Mouse (Mus musculus): Measurements from ENCODE around the gene Antxrl. TPM values are rescaled to one million over a fixed set of nuclear protein-coding genes. Genes with fewer than 3 reads are reported as not detected.

Gene Antxrl
- total and polyA plus RNA-seq, 2 experiments = not detected

GRCm38 (mm10) chr14:34091475-34091874 is 39.0 kb downstream of the Antxrl start:
- Histone ChIP-seq H3K36me3 (ENCODE audit: control insufficient read depth, insufficient read depth, low read length) (no peaks in the 10 kb centered on the region), H3K27ac (replicated peaks; ENCODE audit: insufficient read depth, low read depth, low read length) (no peak overlapping the region), H3K4me3 (ENCODE audit: insufficient read depth, low read depth, low read length) (no peak overlapping the region), H3K4me1 (ENCODE audit: control insufficient read depth, insufficient read depth, low read length) (no peaks in the 10 kb centered on the region), H3K79me2 (ENCODE audit: control insufficient read depth, insufficient read depth, low read length) (no peaks in the 10 kb centered on the region), H3K9ac (ENCODE audit: low read depth, low read length) (no peak overlapping the region), H3K27me3 (ENCODE audit: control insufficient read depth, insufficient read depth, low read length) (no peaks in the 10 kb centered on the region)
- peak; percentile 26 for DNase-seq (ENCODE audit: extremely low read depth, low read depth, low spot score)
- TF ChIP-seq POLR2A (IDR thresholded peaks at IDR 0.05; ENCODE audit: extremely low read depth, insufficient read depth, low read length) (no peak), CTCF (IDR thresholded peaks at IDR 0.05; ENCODE audit: low read depth, low read length) (no peak)
- whole genome bisulfite sequencing = 75% methylated on average over 5 of the region's 5 CpGs

- Histone ChIP-seq H3K27me3 (ENCODE audit: control insufficient read depth, insufficient read depth, low read length) (no peaks in the 10 kb centered on the region), H3K36me3 (ENCODE audit: control insufficient read depth, insufficient read depth, low read length) (no peaks in the 10 kb centered on the region), H3K4me1 (ENCODE audit: control insufficient read depth, insufficient read depth, low read length) (no peaks in the 10 kb centered on the region), H3K9ac (ENCODE audit: low read depth, low read length) (no peak overlapping the region), H3K79me2 (ENCODE audit: control insufficient read depth, insufficient read depth, low read length) (no peaks in the 10 kb centered on the region), H3K4me3 (ENCODE audit: insufficient read depth, low read depth, low read length) (no peak overlapping the region), H3K27ac (replicated peaks; ENCODE audit: insufficient read depth, low read depth, low read length) (no peak overlapping the region)
- WGBS = 89% methylated on average over 1 of the region's 1 CpGs
- no peak for TF ChIP-seq POLR2A (IDR thresholded peaks at IDR 0.05; ENCODE audit: extremely low read depth, insufficient read depth, low read length)
- no peak for TF ChIP-seq CTCF (IDR thresholded peaks at IDR 0.05; ENCODE audit: low read depth, low read length)
- peak; percentile 43 for DNase-seq (ENCODE audit: extremely low read depth, low read depth, low spot score)
These were observed 40.3 kb downstream of the Antxrl start for GRCm38 (mm10) chr14:34092856-34093255.

GRCm38 (mm10) chr14:34096161-34096560 is 43.7 kb downstream of the Antxrl start:
- no peak for DNase-seq (ENCODE audit: extremely low read depth, low read depth, low spot score)
- TF ChIP-seq CTCF (IDR thresholded peaks at IDR 0.05; ENCODE audit: low read depth, low read length) (no peak), POLR2A (IDR thresholded peaks at IDR 0.05; ENCODE audit: extremely low read depth, insufficient read depth, low read length) (no peak)
- 75% methylated on average over 5 of the region's 5 CpGs for WGBS

GRCm38 (mm10) chr14:34102601-34103000 is 50.1 kb downstream of the Antxrl start, which contains the start of gene A630023A22Rik:
A630023A22Rik (minus strand) TSS chr14:34102754.
- no peak for TF ChIP-seq POLR2A (IDR thresholded peaks at IDR 0.05; ENCODE audit: extremely low read depth, insufficient read depth, low read length)
- no peak for TF ChIP-seq CTCF (IDR thresholded peaks at IDR 0.05; ENCODE audit: low read depth, low read length)
- Histone ChIP-seq H3K27me3 (ENCODE audit: control insufficient read depth, insufficient read depth, low read length) (no peaks in the 10 kb centered on the region), H3K79me2 (ENCODE audit: control insufficient read depth, insufficient read depth, low read length) (no peaks in the 10 kb centered on the region), H3K9ac (ENCODE audit: low read depth, low read length) (no peak within 1 kb of the TSS), H3K36me3 (ENCODE audit: control insufficient read depth, insufficient read depth, low read length) (no peaks in the 10 kb centered on the region), H3K27ac (replicated peaks; ENCODE audit: insufficient read depth, low read depth, low read length) (no peak within 1 kb of the TSS), H3K4me1 (ENCODE audit: control insufficient read depth, insufficient read depth, low read length) (no peaks in the 10 kb centered on the region), H3K4me3 (ENCODE audit: insufficient read depth, low read depth, low read length) (no peak within 1 kb of the TSS)
- no peak for DNase-seq (ENCODE audit: extremely low read depth, low read depth, low spot score)
- WGBS = 77% methylated on average over 5 of the region's 5 CpGs

More at GRCm38 (mm10) chr14:34096161-34096560, 43.7 kb downstream of the Antxrl start:
- Histone ChIP-seq H3K79me2 (ENCODE audit: control insufficient read depth, insufficient read depth, low read length) (no peaks in the 10 kb centered on the region), H3K27ac (replicated peaks; ENCODE audit: insufficient read depth, low read depth, low read length) (no peak overlapping the region), H3K36me3 (ENCODE audit: control insufficient read depth, insufficient read depth, low read length) (no peaks in the 10 kb centered on the region), H3K4me1 (ENCODE audit: control insufficient read depth, insufficient read depth, low read length) (no peaks in the 10 kb centered on the region), H3K9ac (ENCODE audit: low read depth, low read length) (no peak overlapping the region), H3K4me3 (ENCODE audit: insufficient read depth, low read depth, low read length) (no peak overlapping the region), H3K27me3 (ENCODE audit: control insufficient read depth, insufficient read depth, low read length) (no peaks in the 10 kb centered on the region)

GRCm38 (mm10) chr14:34103855-34104254 is 51.3 kb downstream of the Antxrl start:
- Histone ChIP-seq H3K79me2 (ENCODE audit: control insufficient read depth, insufficient read depth, low read length) (no peaks in the 10 kb centered on the region), H3K4me1 (ENCODE audit: control insufficient read depth, insufficient read depth, low read length) (no peaks in the 10 kb centered on the region), H3K9ac (ENCODE audit: low read depth, low read length) (no peak overlapping the region), H3K27ac (replicated peaks; ENCODE audit: insufficient read depth, low read depth, low read length) (no peak overlapping the region), H3K36me3 (ENCODE audit: control insufficient read depth, insufficient read depth, low read length) (no peaks in the 10 kb centered on the region), H3K27me3 (ENCODE audit: control insufficient read depth, insufficient read depth, low read length) (no peaks in the 10 kb centered on the region), H3K4me3 (ENCODE audit: insufficient read depth, low read depth, low read length) (no peak overlapping the region)
- TF ChIP-seq POLR2A (IDR thresholded peaks at IDR 0.05; ENCODE audit: extremely low read depth, insufficient read depth, low read length) (no peak), CTCF (IDR thresholded peaks at IDR 0.05; ENCODE audit: low read depth, low read length) (no peak)
- DNase-seq (ENCODE audit: extremely low read depth, low read depth, low spot score) = no peak
- WGBS = 86% methylated on average over 3 of the region's 3 CpGs

GRCm38 (mm10) chr14:34104892-34105291 is 52.4 kb downstream of the Antxrl start:
- WGBS = 13% methylated on average over 8 of the region's 8 CpGs
- DNase-seq (ENCODE audit: extremely low read depth, low read depth, low spot score) = peak; percentile 45

More at GRCm38 (mm10) chr14:34104892-34105291, 52.4 kb downstream of the Antxrl start:
- TF ChIP-seq POLR2A (IDR thresholded peaks at IDR 0.05; ENCODE audit: extremely low read depth, insufficient read depth, low read length) (no peak), CTCF (IDR thresholded peaks at IDR 0.05; ENCODE audit: low read depth, low read length) (peak; percentile 82)
- H3K36me3 ChIP-seq (ENCODE audit: control insufficient read depth, insufficient read depth, low read length) = no peaks in the 10 kb centered on the region
- H3K4me3 ChIP-seq (ENCODE audit: insufficient read depth, low read depth, low read length) = no peak overlapping the region
- H3K27me3 ChIP-seq (ENCODE audit: control insufficient read depth, insufficient read depth, low read length) = no peaks in the 10 kb centered on the region
- H3K27ac ChIP-seq (replicated peaks; ENCODE audit: insufficient read depth, low read depth, low read length) = no peak overlapping the region
- no peaks in the 10 kb centered on the region for H3K4me1 ChIP-seq (ENCODE audit: control insufficient read depth, insufficient read depth, low read length)
- H3K79me2 ChIP-seq (ENCODE audit: control insufficient read depth, insufficient read depth, low read length) = no peaks in the 10 kb centered on the region
- no peak overlapping the region for H3K9ac ChIP-seq (ENCODE audit: low read depth, low read length)
